Mouse (Mus musculus) lung, postnatal 10 days (tissue): ENCODE results near the gene Ttc27.
"Not testable (repeated sequence)": the region's sequence is repeated elsewhere in the genome, so short reads cannot be mapped to it uniquely, and the experiment has no call there.

Experiments
- DNase-seq: peaks from one replicate; pipeline ENCODE4 v3.0.0; 2021

The Ttc27 gene

GRCm38 (mm10) chr17:74717618-74718151, at the start of gene Ttc27:
Gene Ttc27 (plus strand): TSS chr17:74717732.
- peak; percentile 98 for DNase-seq

GRCm38 (mm10) chr17:74668010-74668409, 49.5 kb upstream of the Ttc27 start:
- no peak for DNase-seq

GRCm38 (mm10) chr17:74670031-74670430, 47.5 kb upstream of the Ttc27 start:
- peak; percentile 38 for DNase-seq

GRCm38 (mm10) chr17:74672446-74672845, 45.1 kb upstream of the Ttc27 start:
- DNase-seq: peak; percentile 12

GRCm38 (mm10) chr17:74673251-74673650, 44.3 kb upstream of the Ttc27 start:
- peak; percentile 51 for DNase-seq

GRCm38 (mm10) chr17:74678061-74678460, 39.5 kb upstream of the Ttc27 start:
- DNase-seq: no peak

- no peak for DNase-seq
These were observed 32.6 kb upstream of the Ttc27 start for GRCm38 (mm10) chr17:74684927-74685326.

GRCm38 (mm10) chr17:74688555-74688954, 29.0 kb upstream of the Ttc27 start:
- no peak for DNase-seq

GRCm38 (mm10) chr17:74689406-74689805, 28.1 kb upstream of the Ttc27 start:
- no peak for DNase-seq

GRCm38 (mm10) chr17:74701661-74702060, 15.9 kb upstream of the Ttc27 start:
- DNase-seq: not testable (repeated sequence)

GRCm38 (mm10) chr17:74705480-74705879, 12.1 kb upstream of the Ttc27 start:
- DNase-seq: no peak

GRCm38 (mm10) chr17:74706593-74706992, 10.9 kb upstream of the Ttc27 start:
- DNase-seq: no peak

- DNase-seq: no peak
These were observed 9.8 kb upstream of the Ttc27 start for GRCm38 (mm10) chr17:74707637-74708152.

- DNase-seq: no peak
These were observed 6.8 kb upstream of the Ttc27 start for GRCm38 (mm10) chr17:74710731-74711130.

GRCm38 (mm10) chr17:74711627-74712026, 5.9 kb upstream of the Ttc27 start:
- no peak for DNase-seq

- no peak for DNase-seq
These were observed 2.4 kb upstream of the Ttc27 start for GRCm38 (mm10) chr17:74715128-74715527.

- no peak for DNase-seq
These were observed 1.8 kb upstream of the Ttc27 start for GRCm38 (mm10) chr17:74715724-74716123.

GRCm38 (mm10) chr17:74716643-74717042, 889 bp upstream of the Ttc27 start:
- DNase-seq: no peak

- DNase-seq: no peak
These were observed 378 bp upstream of the Ttc27 start for GRCm38 (mm10) chr17:74717091-74717617.

- DNase-seq: no peak
These were observed 15.3 kb downstream of the Ttc27 start for GRCm38 (mm10) chr17:74732872-74733271.

- no peak for DNase-seq
These were observed 17.9 kb downstream of the Ttc27 start for GRCm38 (mm10) chr17:74735392-74735791.

- no peak for DNase-seq
These were observed 32.1 kb downstream of the Ttc27 start for GRCm38 (mm10) chr17:74749659-74750058.

GRCm38 (mm10) chr17:74751026-74751425, 33.5 kb downstream of the Ttc27 start:
- no peak for DNase-seq

- no peak for DNase-seq
These were observed 35.5 kb downstream of the Ttc27 start for GRCm38 (mm10) chr17:74752906-74753627.
